Mouse (Mus musculus): ENCODE measurements around the gene Il31.

- TF ChIP-seq CTCF (IDR thresholded peaks at IDR 0.05; ENCODE audit: borderline replicate concordance, extremely low read depth, insufficient read depth, insufficient read length) (no peak), POLR2A (IDR thresholded peaks at IDR 0.05; ENCODE audit: borderline replicate concordance, extremely low read depth, insufficient read depth, insufficient read length, poor library complexity, severe bottlenecking) (no peak)
Observed at GRCm38 (mm10) chr5:123524393-123524750, 35.1 kb upstream of the Il31 start.

Data from brain, embryonic 14.5 days (tissue).